Mouse (Mus musculus) heart, embryonic 16.5 days (tissue): Measurements from ENCODE around the gene Gm3952. TPM values are rescaled to one million over a fixed set of nuclear protein-coding genes. Genes with fewer than 3 reads are reported as not detected.

Experiments
- ATAC-seq: fragments of 200-750 bp; cut with Nextera tagmentation; replicated peaks from 2 replicates; pipeline ENCODE4 v1.8.0; 2017; ENCODE audit warnings: moderate number of reproducible peaks; ENCODE audit not compliant: insufficient read depth, low FRiP score; ENCODE audit errors: extremely low read depth
- H3K27ac ChIP-seq: fragments of 300-500 bp; sonication (generic); 2 replicates; pipeline ENCODE4 v1.5.1; 2014; ENCODE audit warnings: mild to moderate bottlenecking, low read length, control low read depth, moderate library complexity
- H3K27me3 ChIP-seq: fragments of 300-500 bp; sonication (generic); 2 replicates; pipeline ENCODE4 v1.6.1; 2014; ENCODE audit warnings: low read length, mixed read lengths; ENCODE audit not compliant: control insufficient read depth, insufficient read depth
- H3K36me3 ChIP-seq: fragments of 300-500 bp; sonication (generic); 2 replicates; pipeline ENCODE4 v1.6.1; 2014; ENCODE audit not compliant: control insufficient read depth, insufficient read depth
- H3K4me1 ChIP-seq: fragments of 300-500 bp; sonication (generic); 2 replicates; pipeline ENCODE4 v1.6.1; 2014; ENCODE audit warnings: low read length, mixed read lengths; ENCODE audit not compliant: control insufficient read depth, insufficient read depth
- H3K4me2 ChIP-seq: fragments of 300-500 bp; sonication (generic); 2 replicates; pipeline ENCODE4 v1.6.1; 2014; ENCODE audit warnings: low read depth, mild to moderate bottlenecking, control low read depth, low read length
- H3K4me3 ChIP-seq: fragments of 300-500 bp; sonication (generic); 2 replicates; pipeline ENCODE4 v1.5.1; 2014; ENCODE audit warnings: mild to moderate bottlenecking, control low read depth, low read length
- H3K9ac ChIP-seq: fragments of 300-500 bp; sonication (generic); 2 replicates; pipeline ENCODE4 v1.6.1; 2014; ENCODE audit warnings: low read length, control low read depth
- H3K9me3 ChIP-seq: fragments of 300-500 bp; sonication (generic); replicated peaks from 2 replicates; pipeline ENCODE4 v1.6.1; 2016; ENCODE audit warnings: low read length; ENCODE audit not compliant: control insufficient read depth
- WGBS: fragments of 180-500 bp; shearing (Covaris S2); extraction: QIAGEN DNeasy Blood & Tissue Kit; methylation state at CpG from one replicate; pipeline ENCODE4 v1.1.7; 2014; 5-methylcytosine and 5-hydroxymethylcytosine counted together
- polyA plus RNA-seq: library from polyadenylated mRNA; unstranded; fragments of >200 nt; fragmentation: Nextera tagmentation; extraction: Ambion mirVana; gene quantifications from 2 replicates; pipeline ENCODE4 v1.2.1, GENCODE M21; 2015

Gene Gm3952
- polyA plus RNA-seq = not detected in 2 replicates

DNA sequence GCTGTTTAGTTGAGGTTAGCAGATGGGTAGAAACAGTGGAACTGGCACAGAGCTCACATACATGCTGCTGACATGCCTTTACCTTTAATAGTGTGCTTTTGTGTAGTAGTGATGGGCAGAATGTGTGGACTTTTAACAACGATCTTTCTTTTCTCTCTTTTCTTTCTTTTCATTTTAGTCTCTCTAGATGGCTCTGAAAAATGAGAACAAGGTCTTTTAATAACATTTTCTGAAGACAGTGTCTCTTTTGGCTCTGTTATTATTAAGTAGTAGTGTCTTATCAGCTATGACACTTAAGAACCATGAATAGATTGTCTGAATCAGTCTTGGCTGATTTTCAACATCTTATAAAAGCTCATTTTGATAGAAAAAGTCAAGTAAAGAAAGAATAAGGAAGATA lies at the start of gene Gm3952:
Gene Gm3952, minus strand, starts transcription at position 101 of the 400 bp plus-strand sequence.
- Histone ChIP-seq H3K9ac (no peak within 1 kb of the TSS), H3K4me3 (no peak within 1 kb of the TSS), H3K27ac (no peak within 1 kb of the TSS), H3K36me3 (no peaks in the 10 kb centered on the region), H3K4me2 (no peak within 1 kb of the TSS), H3K27me3 (no peaks in the 10 kb centered on the region), H3K9me3 (no peaks in the 10 kb centered on the region), H3K4me1 (no peaks in the 10 kb centered on the region)
- WGBS = 68% methylated on average over 1 of the region's 1 CpGs
- no peak for ATAC-seq

- Histone ChIP-seq H3K27ac (no peak overlapping the region), H3K4me1 (no peaks in the 10 kb centered on the region), H3K4me3 (no peak overlapping the region), H3K9ac (no peak overlapping the region), H3K4me2 (no peak overlapping the region), H3K36me3 (no peaks in the 10 kb centered on the region), H3K27me3 (no peaks in the 10 kb centered on the region), H3K9me3 (no peaks in the 10 kb centered on the region)
- 51% methylated on average over 5 of the region's 5 CpGs for WGBS
- ATAC-seq = no peak
These were observed 45.3 kb upstream of the Gm3952 start for GRCm38 (mm10) chr8:128843749-128844148.

- H3K4me1 ChIP-seq = no peaks in the 10 kb centered on the region
- no peak for ATAC-seq
- H3K4me2 ChIP-seq = no peak overlapping the region
- no peak overlapping the region for H3K4me3 ChIP-seq
- no peaks in the 10 kb centered on the region for H3K9me3 ChIP-seq
- no peak overlapping the region for H3K27ac ChIP-seq
- H3K36me3 ChIP-seq = no peaks in the 10 kb centered on the region
- 65% methylated on average over 4 of the region's 4 CpGs for WGBS
- no peaks in the 10 kb centered on the region for H3K27me3 ChIP-seq
- no peak overlapping the region for H3K9ac ChIP-seq
These were observed 14.0 kb upstream of the Gm3952 start for GRCm38 (mm10) chr8:128812521-128812920.

GRCm38 (mm10) chr8:128735692-128736091 lies 62.8 kb downstream of the Gm3952 start:
- H3K9ac ChIP-seq = no peak overlapping the region
- H3K9me3 ChIP-seq = no peaks in the 10 kb centered on the region
- no peak overlapping the region for H3K4me2 ChIP-seq
- H3K4me3 ChIP-seq = no peak overlapping the region
- WGBS = 94% methylated on average over 3 of the region's 3 CpGs
- H3K4me1 ChIP-seq = no peaks in the 10 kb centered on the region
- no peaks in the 10 kb centered on the region for H3K27me3 ChIP-seq
- ATAC-seq = no peak
- no peak overlapping the region for H3K27ac ChIP-seq
- peaks cover 40% of the 10 kb centered on the region for H3K36me3 ChIP-seq

DNA sequence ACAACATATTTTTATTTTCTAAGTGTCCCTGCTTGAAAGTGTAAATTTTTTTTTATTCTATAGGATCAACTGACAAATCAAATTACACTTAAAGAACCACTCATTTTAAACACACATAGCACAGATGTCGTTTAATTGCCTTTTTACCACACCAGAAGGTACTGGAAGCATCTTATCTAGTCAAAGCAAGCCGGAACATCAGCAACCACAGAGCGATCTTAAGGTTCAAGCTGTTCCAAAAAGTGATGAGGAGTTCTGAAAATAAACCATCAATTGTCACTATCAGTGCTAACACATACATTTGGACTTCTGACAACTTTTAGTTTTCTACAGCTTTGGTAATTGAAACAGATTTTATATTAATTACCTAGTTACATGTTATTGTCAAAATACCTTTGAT lies 64.4 kb downstream of the Gm3952 start:
- no peak overlapping the region for H3K27ac ChIP-seq
- no peak for ATAC-seq
- peaks cover 48% of the 10 kb centered on the region for H3K36me3 ChIP-seq
- H3K4me2 ChIP-seq = no peak overlapping the region
- H3K9ac ChIP-seq = no peak overlapping the region
- no peak overlapping the region for H3K4me3 ChIP-seq
- no peaks in the 10 kb centered on the region for H3K4me1 ChIP-seq
- WGBS = 89% methylated on average over 3 of the region's 3 CpGs
- no peaks in the 10 kb centered on the region for H3K9me3 ChIP-seq
- H3K27me3 ChIP-seq = no peaks in the 10 kb centered on the region

GRCm38 (mm10) chr8:128732254-128732653 lies 66.2 kb downstream of the Gm3952 start:
- Histone ChIP-seq H3K27ac (no peak overlapping the region), H3K4me3 (no peak overlapping the region), H3K36me3 (peaks cover 47% of the 10 kb centered on the region), H3K9me3 (no peaks in the 10 kb centered on the region), H3K27me3 (no peaks in the 10 kb centered on the region), H3K4me1 (no peaks in the 10 kb centered on the region), H3K4me2 (no peak overlapping the region), H3K9ac (no peak overlapping the region)
- no peak for ATAC-seq
- WGBS = 70% methylated on average over 2 of the region's 2 CpGs

- no peak overlapping the region for H3K9ac ChIP-seq
- no peak overlapping the region for H3K27ac ChIP-seq
These were observed 71.3 kb downstream of the Gm3952 start for GRCm38 (mm10) chr8:128727213-128727612.

GRCm38 (mm10) chr8:128724819-128725218 lies 73.7 kb downstream of the Gm3952 start:
- Histone ChIP-seq H3K27me3 (no peaks in the 10 kb centered on the region), H3K4me3 (no peak overlapping the region), H3K9ac (no peak overlapping the region), H3K4me1 (no peaks in the 10 kb centered on the region), H3K4me2 (no peak overlapping the region), H3K36me3 (peaks cover 45% of the 10 kb centered on the region), H3K27ac (no peak overlapping the region), H3K9me3 (no peaks in the 10 kb centered on the region)
- 39% methylated on average over 1 of the region's 1 CpGs for WGBS
- peak; percentile 70; the same call in 1 of the 2 replicates for ATAC-seq

More at GRCm38 (mm10) chr8:128727213-128727612, 71.3 kb downstream of the Gm3952 start:
- no peak overlapping the region for H3K4me3 ChIP-seq
- no peaks in the 10 kb centered on the region for H3K27me3 ChIP-seq
- no peak for ATAC-seq
- H3K4me1 ChIP-seq = no peaks in the 10 kb centered on the region
- WGBS = 100% methylated on average over 1 of the region's 1 CpGs
- no peaks in the 10 kb centered on the region for H3K9me3 ChIP-seq
- H3K4me2 ChIP-seq = no peak overlapping the region
- peaks cover 49% of the 10 kb centered on the region for H3K36me3 ChIP-seq

DNA sequence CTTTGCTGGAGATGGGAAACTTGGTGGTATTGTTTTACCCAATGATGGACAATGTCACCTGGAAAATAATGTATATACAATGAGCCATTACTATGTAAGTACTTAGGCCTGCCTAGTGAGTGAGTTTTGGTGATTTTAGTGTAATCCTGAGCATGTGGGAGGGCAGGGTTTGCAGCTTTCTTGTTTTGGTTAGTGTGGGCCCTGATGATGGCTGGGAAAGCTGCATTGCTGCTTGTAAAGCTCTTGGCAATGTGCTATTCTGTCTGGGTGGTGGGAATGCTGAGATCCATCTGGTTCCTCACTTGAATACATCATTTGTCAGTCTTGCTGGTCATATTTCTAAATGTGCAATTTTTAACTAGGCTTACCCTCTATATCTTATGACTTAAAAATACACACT lies 82.3 kb downstream of the Gm3952 start:
- no peak overlapping the region for H3K4me3 ChIP-seq
- H3K4me2 ChIP-seq = no peak overlapping the region
- no peak overlapping the region for H3K9ac ChIP-seq
- no peaks in the 10 kb centered on the region for H3K9me3 ChIP-seq
- no peaks in the 10 kb centered on the region for H3K4me1 ChIP-seq
- ATAC-seq = no peak
- H3K36me3 ChIP-seq = peaks cover 52% of the 10 kb centered on the region
- no peaks in the 10 kb centered on the region for H3K27me3 ChIP-seq
- H3K27ac ChIP-seq = no peak overlapping the region

GRCm38 (mm10) chr8:128709261-128709660 lies 89.2 kb downstream of the Gm3952 start:
- Histone ChIP-seq H3K27me3 (no peaks in the 10 kb centered on the region), H3K36me3 (peaks cover 45% of the 10 kb centered on the region), H3K9ac (no peak overlapping the region), H3K4me2 (no peak overlapping the region), H3K27ac (no peak overlapping the region), H3K9me3 (no peaks in the 10 kb centered on the region), H3K4me1 (peaks cover 3% of the 10 kb centered on the region), H3K4me3 (no peak overlapping the region)
- WGBS = 43% methylated on average over 3 of the region's 3 CpGs
- ATAC-seq = no peak
